Mouse (Mus musculus) myocyte (in vitro differentiated cells): ENCODE data around the gene Mybph.

Experiments used
- CEBPB ChIP-seq: IDR thresholded peaks from 2 replicates; pipeline ENCODE4 v1.6.1; 2011; ENCODE audit warnings: mild to moderate bottlenecking, moderate library complexity; ENCODE audit not compliant: poor library complexity, insufficient read depth, severe bottlenecking
- E2F4 ChIP-seq: IDR thresholded peaks from one replicate; pipeline ENCODE4 v1.6.1; 2011; ENCODE audit warnings: mild to moderate bottlenecking, control low read depth, moderate library complexity; ENCODE audit not compliant: insufficient read depth
- MAX ChIP-seq: IDR thresholded peaks from one replicate; pipeline ENCODE4 v1.6.1; 2011; ENCODE audit warnings: low read depth, mild to moderate bottlenecking, control low read depth
- MYOD1 ChIP-seq, 3 experiments: IDR thresholded peaks; one replicate each; pipeline ENCODE4 v1.6.1; 2011; ENCODE audit warnings: control low read depth in 2 of 3, low read depth in 2 of 3, mild to moderate bottlenecking in 2 of 3, moderate library complexity in 1 of 3; ENCODE audit not compliant: insufficient read length in 2 of 3, control insufficient read depth in 1 of 3
- MYOG ChIP-seq, 3 experiments: IDR thresholded peaks; one replicate each; pipeline ENCODE4 v1.6.1; 2011; ENCODE audit warnings: control low read depth in 2 of 3, low read depth in 2 of 3, mild to moderate bottlenecking in 2 of 3; ENCODE audit not compliant: insufficient read length in 2 of 3, control insufficient read depth in 1 of 3, insufficient read depth in 1 of 3
- POLR2A ChIP-seq: IDR thresholded peaks from one replicate; pipeline ENCODE4 v1.6.1; 2011; ENCODE audit warnings: low read depth, mild to moderate bottlenecking, control low read depth, moderate library complexity; ENCODE audit not compliant: insufficient read length
- TCF12 ChIP-seq: IDR thresholded peaks from one replicate; pipeline ENCODE4 v1.6.1; 2011; ENCODE audit warnings: mild to moderate bottlenecking, control low read depth; ENCODE audit not compliant: poor library complexity, insufficient read depth, severe bottlenecking

DNA sequence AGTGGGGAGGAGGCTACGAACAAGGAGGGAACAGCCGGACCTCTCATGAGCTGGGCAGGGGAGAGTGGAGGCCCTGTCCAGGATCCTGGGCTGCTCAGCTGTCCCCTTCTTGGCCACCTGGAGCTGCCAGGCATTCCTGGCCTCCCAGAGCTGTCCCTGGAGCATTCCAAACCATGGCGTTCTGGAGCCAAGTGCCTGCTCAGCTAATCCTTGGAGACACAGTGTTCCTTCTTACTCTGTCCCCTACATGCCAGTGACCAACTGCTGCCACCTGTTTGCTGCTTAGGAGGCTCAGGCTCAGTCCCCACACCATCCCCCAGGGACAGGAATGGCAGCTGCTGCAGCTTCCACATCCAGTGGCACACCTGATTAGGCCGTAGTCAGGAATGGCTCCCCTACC is 2.7 kb downstream of the Mybph start:
- TF ChIP-seq POLR2A, result peak; percentile 72
- peak; percentile 89 to 95 (median 94) for TF ChIP-seq MYOD1 (IDR thresholded peaks at IDR 0.05; ENCODE audit: control insufficient read depth in 1 of 3, insufficient read length in 2 of 3, low read depth in 2 of 3)
- TF ChIP-seq TCF12, result peak; percentile 93
- no peak for TF ChIP-seq MAX
- no peak for TF ChIP-seq E2F4
- TF ChIP-seq MYOG (IDR thresholded peaks at IDR 0.05; ENCODE audit: control insufficient read depth in 1 of 3, insufficient read depth in 1 of 3, insufficient read length in 2 of 3, low read depth in 2 of 3), result peak; percentile 96 to 99 (median 98)
- TF ChIP-seq CEBPB, result no peak
